Mouse (Mus musculus): ENCODE measurements around the gene Sohlh1. TPM values are rescaled to one million over a fixed set of nuclear protein-coding genes. Genes with fewer than 3 reads are reported as not detected.

Sohlh1 gene
- total RNA-seq (2017) = not detected in 2 replicates

DNA sequence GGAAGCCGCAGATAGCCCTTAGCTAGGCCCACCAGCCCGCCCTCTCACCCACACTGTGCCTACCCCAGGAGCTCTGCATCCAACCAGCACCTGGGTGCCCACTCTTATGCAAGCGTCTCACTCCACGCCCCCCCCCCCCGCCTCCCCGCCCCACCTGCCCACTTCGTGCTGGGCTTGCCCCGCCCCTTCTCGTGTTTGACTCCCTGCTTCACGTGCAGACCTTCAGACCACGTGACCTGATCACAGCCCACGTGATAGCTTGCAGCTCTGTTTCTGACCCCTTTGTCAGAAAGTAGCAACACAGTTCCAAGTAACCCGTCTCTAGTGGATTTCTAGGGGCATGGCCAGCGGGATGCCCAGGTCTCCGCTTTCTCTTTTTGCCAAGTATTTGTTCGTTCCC, at the start of gene Sohlh1:
Gene Sohlh1 (minus strand): TSS at position 23 of the 400 bp plus-strand sequence.
- ATAC-seq (replicated peaks in 1 of 2; ENCODE audit: insufficient read depth in 1 of 2, low FRiP score in 2 of 2, low TSS enrichment in 1 of 2, low read depth in 1 of 2, poor library complexity in 2 of 2, severe bottlenecking in 2 of 2) = no peak

DNA sequence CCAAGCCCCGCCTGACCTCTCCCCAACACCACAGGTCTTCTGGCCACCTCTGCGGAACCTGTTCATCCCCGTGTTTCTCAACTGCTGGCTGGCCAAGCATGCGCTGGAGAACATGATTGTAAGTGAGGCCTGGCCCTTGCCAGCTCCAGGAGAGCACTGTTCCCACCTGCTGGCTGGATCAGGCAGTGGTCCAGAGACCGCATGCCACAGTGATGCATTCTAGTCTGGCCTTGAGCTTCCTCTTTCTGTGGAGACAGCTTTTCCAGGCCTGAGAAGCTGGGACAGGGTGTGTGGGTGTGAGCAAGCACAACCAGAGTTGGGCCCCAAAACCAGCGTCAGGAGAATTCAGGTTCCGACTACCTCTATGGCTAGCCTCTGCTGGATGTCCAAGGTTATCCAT, 45.4 kb upstream of the Sohlh1 start:
- peak; percentile 89 to 93 for ATAC-seq (replicated peaks in 1 of 2; ENCODE audit: insufficient read depth in 1 of 2, low FRiP score in 2 of 2, low TSS enrichment in 1 of 2, low read depth in 1 of 2, poor library complexity in 2 of 2, severe bottlenecking in 2 of 2)

DNA sequence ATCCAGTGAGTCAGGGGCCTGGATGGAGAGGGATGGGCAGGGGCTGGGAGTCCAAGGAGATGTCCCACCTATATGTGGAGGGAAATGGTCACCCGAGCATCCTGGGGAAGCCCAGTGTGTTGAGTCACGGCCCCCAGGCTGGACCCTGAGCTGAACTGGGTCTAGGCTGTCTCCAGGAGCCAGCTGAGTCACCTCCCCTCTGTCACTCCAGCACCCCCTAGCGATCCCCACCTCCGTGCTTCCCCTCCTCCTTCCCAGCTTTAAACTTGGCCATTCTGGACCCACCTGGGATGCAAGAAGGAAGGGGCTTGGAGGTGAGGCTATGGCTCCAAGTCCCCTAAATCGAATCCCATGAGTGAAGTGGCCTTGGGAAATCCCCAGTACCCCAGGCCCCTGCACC, 41.1 kb upstream of the Sohlh1 start:
- no peak for ATAC-seq (replicated peaks in 1 of 2; ENCODE audit: insufficient read depth in 1 of 2, low FRiP score in 2 of 2, low TSS enrichment in 1 of 2, low read depth in 1 of 2, poor library complexity in 2 of 2, severe bottlenecking in 2 of 2)

DNA sequence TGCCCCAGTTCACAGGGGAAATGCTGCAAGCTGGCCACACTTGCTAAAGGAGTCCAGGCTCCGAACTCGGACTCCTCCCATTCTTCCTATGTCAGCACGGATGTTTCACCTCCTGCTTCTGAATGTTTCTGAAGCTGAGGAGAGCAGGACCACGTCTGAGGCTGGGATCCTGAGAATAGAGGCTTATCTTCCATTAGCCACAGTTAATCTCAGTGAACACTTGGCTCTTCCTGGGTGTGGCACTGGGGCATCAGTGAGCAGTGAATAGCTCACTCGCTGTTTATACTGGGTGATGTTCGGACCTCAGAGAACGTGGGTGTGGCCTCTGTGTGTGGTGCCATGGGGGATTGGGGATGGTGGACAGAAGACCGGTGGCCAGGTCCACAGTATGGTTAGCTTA, 40.2 kb upstream of the Sohlh1 start:
- ATAC-seq (replicated peaks in 1 of 2; ENCODE audit: insufficient read depth in 1 of 2, low FRiP score in 2 of 2, low TSS enrichment in 1 of 2, low read depth in 1 of 2, poor library complexity in 2 of 2, severe bottlenecking in 2 of 2) = no peak

DNA sequence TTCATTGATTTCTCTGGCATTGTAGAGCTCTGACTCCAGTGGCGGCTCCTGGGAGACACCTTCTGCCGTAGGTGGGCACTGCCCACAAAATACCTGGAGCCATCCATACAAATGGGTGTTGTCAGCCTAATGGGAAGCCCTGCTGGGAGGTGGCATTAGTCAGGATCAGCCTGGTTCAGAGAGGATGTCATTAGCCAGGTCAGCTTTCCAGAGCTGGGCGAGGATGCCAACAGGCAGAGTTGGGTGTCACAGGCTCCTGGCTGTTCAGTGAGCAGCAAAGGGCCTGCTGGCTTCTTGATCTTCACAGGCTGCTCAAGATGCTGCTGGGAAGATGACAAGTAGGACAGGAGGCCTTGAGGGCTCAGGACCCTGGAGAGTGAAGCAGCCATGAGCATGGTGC, 37.7 kb upstream of the Sohlh1 start:
- no peak for ATAC-seq (replicated peaks in 1 of 2; ENCODE audit: insufficient read depth in 1 of 2, low FRiP score in 2 of 2, low TSS enrichment in 1 of 2, low read depth in 1 of 2, poor library complexity in 2 of 2, severe bottlenecking in 2 of 2)

DNA sequence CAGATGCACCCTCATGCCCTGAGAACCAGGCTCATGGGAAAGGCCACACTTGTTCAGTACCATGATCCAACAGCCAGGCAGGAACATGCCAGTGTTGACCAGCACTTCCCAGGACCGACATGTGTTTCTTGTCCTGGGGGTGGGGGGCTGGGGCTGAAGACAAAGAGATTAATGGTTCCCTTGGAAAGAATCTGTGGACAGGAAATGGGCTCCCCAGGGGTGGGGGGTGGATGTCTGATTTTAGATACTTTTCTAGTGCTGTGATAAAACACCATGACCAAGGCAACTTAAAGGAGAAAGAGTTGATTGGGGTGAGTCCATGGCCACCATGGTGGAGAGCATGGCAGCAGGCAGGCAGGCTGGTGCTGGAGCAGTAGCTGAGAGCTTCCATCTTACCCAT, 35.2 kb upstream of the Sohlh1 start:
- no peak for ATAC-seq (replicated peaks in 1 of 2; ENCODE audit: insufficient read depth in 1 of 2, low FRiP score in 2 of 2, low TSS enrichment in 1 of 2, low read depth in 1 of 2, poor library complexity in 2 of 2, severe bottlenecking in 2 of 2)

DNA sequence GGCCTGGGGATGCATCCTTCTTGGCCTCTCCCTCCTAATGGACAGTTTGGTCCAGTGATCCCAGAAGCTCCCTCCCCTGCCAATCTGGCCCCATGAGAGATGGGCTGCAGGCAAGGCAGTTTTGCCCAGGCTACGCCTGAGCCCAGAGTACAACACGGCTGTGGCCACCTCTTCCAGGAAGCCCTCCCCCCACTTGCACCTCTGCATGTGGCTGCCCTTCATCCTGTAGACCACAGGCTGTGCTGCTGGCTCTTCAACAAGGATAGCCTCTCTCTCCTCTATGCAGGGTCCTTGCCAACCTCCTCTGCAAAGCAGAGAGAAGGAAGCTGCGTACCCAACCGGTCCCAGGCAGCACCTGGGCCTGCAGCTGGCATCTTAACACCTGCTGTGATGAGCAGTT, 32.0 kb upstream of the Sohlh1 start:
- no peak for ATAC-seq (replicated peaks in 1 of 2; ENCODE audit: insufficient read depth in 1 of 2, low FRiP score in 2 of 2, low TSS enrichment in 1 of 2, low read depth in 1 of 2, poor library complexity in 2 of 2, severe bottlenecking in 2 of 2)

DNA sequence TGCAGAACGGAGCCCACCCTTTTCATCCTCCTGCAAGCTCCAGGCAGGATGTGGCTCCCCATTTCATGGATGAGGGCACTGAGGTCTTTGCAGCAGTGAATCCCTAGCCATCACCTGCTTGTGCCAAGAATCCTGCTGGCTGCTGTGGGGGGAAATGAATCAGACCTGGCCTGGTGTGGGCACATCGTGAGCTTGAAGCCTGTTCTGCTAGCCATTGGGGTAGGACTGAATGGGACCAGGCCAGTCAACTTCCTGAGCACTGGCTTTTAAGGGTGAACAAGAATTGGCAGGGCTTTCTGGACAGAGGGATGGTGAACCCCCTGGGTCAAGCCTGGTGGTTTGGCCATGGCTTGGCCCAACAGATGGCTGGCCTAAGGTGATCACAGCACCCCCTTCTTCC, 31.5 kb upstream of the Sohlh1 start:
- no peak for ATAC-seq (replicated peaks in 1 of 2; ENCODE audit: insufficient read depth in 1 of 2, low FRiP score in 2 of 2, low TSS enrichment in 1 of 2, low read depth in 1 of 2, poor library complexity in 2 of 2, severe bottlenecking in 2 of 2)

DNA sequence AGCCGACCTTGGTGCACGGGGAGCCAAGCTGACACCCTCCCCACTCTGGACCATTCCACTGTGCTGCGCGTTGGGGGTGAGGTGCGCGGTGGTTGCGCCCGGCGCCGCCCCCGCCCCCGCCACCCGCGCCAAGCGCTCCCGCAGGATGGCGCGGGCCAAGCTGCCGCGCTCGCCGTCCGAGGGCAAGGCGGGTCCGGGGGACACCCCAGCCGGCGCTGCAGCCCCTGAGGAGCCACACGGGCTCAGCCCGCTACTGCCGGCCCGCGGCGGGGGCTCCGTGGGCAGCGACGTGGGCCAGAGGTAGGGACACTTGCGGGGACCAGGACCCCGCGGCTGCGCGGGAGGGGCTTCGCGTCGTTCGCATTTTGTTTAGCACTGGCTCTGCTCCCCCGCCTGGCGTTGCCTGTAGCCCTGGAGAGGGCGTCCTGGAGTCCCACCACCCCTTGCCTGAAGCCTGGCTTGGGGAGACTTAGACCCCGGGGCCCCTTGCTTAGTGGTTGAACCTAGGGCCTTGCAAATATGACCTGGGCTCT, 30.8 kb upstream of the Sohlh1 start:
- ATAC-seq (replicated peaks in 1 of 2; ENCODE audit: insufficient read depth in 1 of 2, low FRiP score in 2 of 2, low TSS enrichment in 1 of 2, low read depth in 1 of 2, poor library complexity in 2 of 2, severe bottlenecking in 2 of 2) = no peak

DNA sequence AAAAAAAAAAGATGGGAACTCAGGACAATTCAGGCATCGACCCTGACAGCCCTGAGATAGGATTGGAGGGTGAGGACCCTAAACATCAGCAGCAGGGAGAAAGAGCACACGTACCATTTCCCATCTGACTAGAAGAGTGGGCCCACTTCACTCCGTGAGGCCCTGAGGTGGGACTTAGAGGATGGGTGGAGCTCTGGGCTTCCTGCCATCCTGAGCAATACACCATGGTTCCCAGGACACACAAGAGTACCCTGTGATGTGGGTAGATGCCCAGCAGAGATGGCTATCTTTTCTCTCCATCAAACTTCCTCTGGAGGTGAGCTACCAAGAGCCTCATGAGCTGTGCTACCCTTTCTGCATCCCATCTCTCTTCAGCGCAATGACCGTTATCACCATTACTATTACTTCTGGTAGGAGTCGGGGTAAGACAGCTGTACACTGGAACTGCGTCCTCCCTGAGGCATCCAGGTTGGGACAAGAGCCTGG, 30.2 kb upstream of the Sohlh1 start:
- ATAC-seq (replicated peaks in 1 of 2; ENCODE audit: insufficient read depth in 1 of 2, low FRiP score in 2 of 2, low TSS enrichment in 1 of 2, low read depth in 1 of 2, poor library complexity in 2 of 2, severe bottlenecking in 2 of 2) = no peak

DNA sequence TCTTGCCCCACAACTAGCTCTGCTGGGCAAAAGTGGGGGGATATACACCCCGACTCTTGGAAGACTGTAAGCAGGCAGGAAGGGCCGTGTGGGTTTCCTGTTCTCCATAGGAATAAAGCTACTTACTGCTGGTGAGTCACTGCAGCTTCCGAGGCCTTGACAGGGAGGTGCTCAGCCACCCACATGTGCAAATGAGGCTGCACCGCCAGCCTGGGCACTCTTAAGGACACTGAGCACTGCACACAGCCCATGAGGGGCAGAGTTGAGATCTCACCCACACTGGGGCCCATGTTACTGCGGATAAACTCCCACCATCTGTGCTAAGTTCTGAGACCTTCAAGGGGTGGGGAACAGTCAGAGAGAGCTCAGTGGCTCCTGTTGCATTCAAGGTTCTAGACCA, 19.6 kb upstream of the Sohlh1 start:
- no peak for ATAC-seq (replicated peaks in 1 of 2; ENCODE audit: insufficient read depth in 1 of 2, low FRiP score in 2 of 2, low TSS enrichment in 1 of 2, low read depth in 1 of 2, poor library complexity in 2 of 2, severe bottlenecking in 2 of 2)

DNA sequence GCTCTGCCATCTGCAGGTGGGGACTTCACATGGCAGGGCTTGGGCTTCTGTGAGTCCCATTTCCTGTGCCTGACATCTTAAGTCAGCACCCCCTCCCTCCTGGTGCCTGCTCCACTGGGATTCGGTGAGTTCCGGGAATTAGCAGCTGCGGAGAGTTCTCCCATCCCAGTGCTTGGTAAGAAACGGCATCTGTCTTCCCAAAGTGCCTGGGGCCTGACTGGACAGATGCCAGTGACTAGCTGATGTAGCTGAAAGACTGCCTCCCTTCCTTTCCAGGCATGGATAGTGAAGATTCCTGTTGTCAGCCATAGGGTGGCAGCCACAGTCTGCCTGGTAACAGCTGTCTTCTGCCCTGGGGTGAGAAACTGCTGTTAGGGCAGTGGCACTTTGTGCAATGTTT, 18.4 kb upstream of the Sohlh1 start:
- no peak for ATAC-seq (replicated peaks in 1 of 2; ENCODE audit: insufficient read depth in 1 of 2, low FRiP score in 2 of 2, low TSS enrichment in 1 of 2, low read depth in 1 of 2, poor library complexity in 2 of 2, severe bottlenecking in 2 of 2)

DNA sequence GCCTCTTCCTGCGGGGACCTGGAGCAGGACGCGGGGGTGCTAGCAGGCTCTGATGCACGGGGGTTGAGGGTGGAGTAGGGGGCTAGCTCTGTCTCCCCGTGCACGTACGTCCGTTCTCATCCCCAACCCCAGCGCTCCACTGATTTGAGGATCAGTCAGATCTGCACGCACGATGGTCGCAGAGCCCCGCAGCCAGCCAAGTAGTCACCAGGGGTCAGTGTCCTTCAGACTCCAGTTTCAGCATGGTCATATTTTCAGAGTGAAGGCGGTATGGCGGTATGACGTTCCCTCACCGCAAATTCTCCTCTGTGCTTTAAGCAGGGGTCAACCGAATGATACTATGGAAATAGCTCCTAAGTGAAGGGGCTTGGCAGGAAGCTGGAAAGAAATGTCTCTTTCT, 17.2 kb upstream of the Sohlh1 start:
- no peak for ATAC-seq (replicated peaks in 1 of 2; ENCODE audit: insufficient read depth in 1 of 2, low FRiP score in 2 of 2, low TSS enrichment in 1 of 2, low read depth in 1 of 2, poor library complexity in 2 of 2, severe bottlenecking in 2 of 2)

DNA sequence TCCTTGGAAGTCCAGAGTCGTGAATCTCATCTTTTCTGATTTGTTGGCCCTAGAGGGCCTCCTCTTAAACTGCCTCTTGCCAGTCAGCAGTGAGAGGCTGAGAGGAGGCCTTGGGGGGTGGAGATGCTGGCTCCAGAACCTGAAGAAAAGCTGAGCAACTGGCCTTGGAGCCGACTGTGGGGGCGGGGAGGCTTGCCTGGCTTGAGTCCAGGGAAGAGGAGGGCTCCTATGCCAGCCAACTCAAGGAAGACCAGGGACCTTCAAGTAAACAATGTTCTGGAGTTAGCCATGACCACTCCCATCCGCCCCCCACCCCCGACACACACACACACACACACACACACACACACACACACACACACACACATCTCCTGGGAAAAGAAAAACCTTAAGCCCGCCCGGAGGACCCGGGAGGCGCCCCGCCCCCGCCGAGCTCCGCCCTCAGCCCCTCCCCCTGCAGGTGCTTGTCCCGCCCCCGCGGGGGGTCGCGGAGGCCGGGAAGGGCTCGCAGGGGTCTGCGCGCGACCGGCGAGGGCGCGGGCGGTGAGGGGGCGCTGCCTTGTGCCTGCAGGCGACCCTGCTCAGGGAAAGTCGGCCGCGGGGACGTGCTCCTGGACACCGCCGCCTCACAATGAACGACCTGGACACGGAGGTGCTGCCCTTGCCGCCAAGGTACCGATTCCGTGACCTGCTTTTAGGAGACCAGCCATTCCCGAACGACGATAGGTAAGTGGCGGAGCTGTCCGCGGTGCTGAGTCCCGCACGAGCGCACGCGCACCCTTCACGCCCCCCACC, 16.5 kb upstream of the Sohlh1 start, which contains the start of gene Kcnt1:
Gene Kcnt1 (plus strand): TSS at position 398 of the 795 bp plus-strand sequence.
- ATAC-seq (replicated peaks in 1 of 2; ENCODE audit: insufficient read depth in 1 of 2, low FRiP score in 2 of 2, low TSS enrichment in 1 of 2, low read depth in 1 of 2, poor library complexity in 2 of 2, severe bottlenecking in 2 of 2) = peak in 1 of 2 experiments; percentile 44; a peak in 1 of 4 replicates

DNA sequence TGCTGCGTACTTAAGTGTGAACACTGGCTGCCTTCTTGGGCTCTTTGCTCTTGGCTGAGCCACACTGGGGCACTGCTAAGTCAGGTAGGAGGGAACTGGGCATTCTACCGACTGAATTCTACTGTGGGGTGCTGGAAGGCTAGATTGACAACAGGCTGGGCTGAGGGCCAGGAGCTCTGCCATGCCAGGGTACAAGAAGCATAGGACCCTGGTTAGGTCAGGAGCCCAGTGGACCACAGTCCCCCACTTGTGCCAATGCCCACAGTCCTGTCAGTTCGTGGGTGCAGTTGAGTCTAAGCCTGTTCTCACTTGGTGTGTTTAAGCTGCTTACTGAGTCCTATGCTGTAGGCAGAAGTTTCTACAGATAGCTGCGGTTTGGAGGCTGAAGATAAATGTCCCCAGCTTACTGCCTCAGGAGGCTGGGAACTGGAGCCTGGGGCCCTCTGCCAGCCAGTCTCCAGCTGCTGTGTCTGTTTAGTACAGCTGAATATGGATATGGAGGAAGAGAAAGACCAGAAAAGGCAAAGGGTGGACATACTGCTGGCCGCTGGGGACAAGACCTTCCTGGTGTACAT, 15.7 kb upstream of the Sohlh1 start:
- ATAC-seq (replicated peaks in 1 of 2; ENCODE audit: insufficient read depth in 1 of 2, low FRiP score in 2 of 2, low TSS enrichment in 1 of 2, low read depth in 1 of 2, poor library complexity in 2 of 2, severe bottlenecking in 2 of 2) = no peak

DNA sequence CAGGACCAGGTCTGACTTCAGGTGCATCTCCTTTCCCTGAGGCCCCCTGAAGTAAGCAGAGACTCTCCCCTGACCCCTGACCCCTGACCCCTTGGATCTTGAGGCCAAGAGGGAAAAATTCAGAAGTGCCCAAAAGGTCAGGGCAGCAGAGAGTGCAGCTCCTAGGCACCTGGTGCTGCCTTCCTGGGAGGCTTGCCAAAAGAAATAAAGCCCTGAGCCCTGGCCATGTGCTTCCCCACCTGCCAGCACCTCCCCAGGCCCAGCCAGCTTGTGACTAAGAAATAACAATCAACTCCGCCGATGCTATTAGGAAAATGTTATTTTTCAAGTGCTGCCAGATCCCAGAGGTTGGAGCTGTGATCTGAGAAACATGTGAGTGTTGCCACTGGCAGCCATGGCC, 15.0 kb upstream of the Sohlh1 start:
- no peak for ATAC-seq (replicated peaks in 1 of 2; ENCODE audit: insufficient read depth in 1 of 2, low FRiP score in 2 of 2, low TSS enrichment in 1 of 2, low read depth in 1 of 2, poor library complexity in 2 of 2, severe bottlenecking in 2 of 2)

DNA sequence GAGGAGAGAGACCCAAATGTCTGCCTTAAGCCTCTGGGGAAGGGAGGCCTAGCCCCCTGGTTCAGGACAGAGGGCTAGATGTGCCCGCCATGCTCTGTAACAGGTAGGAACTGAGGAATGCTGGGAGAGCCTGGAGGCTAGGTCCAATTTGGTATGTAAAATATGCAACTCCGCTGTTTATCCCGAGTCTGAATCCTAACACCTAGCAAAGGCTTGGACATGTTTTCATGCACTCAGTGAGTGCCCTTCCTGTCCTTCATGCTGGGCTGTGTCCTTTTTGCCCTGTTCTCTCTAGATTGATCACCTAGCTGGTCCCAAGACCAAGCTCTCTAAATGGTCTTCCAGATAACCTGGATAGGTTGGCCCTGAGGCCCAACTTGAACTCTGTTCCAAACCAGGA, 12.8 kb upstream of the Sohlh1 start:
- ATAC-seq (replicated peaks in 1 of 2; ENCODE audit: insufficient read depth in 1 of 2, low FRiP score in 2 of 2, low TSS enrichment in 1 of 2, low read depth in 1 of 2, poor library complexity in 2 of 2, severe bottlenecking in 2 of 2) = no peak

DNA sequence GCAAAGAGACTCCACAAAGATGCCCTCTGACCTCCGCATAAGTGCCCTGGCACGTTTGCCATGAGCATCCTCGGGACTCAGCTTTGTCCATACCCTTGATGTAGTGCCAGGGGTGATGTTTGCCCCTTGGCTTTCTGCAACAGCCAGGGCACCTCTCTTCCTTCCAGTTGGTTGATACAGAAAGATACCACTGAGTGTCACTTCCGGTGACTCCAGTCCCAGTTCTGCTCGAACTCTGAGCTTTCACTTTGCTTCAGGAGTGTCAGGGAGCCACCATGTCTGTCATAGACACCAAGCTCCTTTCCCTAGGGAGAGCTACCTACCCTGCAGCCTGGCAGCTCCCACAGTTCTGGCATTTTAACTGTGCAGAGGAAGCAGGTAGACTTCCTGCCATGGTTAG, 7.0 kb upstream of the Sohlh1 start:
- ATAC-seq (replicated peaks in 1 of 2; ENCODE audit: insufficient read depth in 1 of 2, low FRiP score in 2 of 2, low TSS enrichment in 1 of 2, low read depth in 1 of 2, poor library complexity in 2 of 2, severe bottlenecking in 2 of 2) = no peak

DNA sequence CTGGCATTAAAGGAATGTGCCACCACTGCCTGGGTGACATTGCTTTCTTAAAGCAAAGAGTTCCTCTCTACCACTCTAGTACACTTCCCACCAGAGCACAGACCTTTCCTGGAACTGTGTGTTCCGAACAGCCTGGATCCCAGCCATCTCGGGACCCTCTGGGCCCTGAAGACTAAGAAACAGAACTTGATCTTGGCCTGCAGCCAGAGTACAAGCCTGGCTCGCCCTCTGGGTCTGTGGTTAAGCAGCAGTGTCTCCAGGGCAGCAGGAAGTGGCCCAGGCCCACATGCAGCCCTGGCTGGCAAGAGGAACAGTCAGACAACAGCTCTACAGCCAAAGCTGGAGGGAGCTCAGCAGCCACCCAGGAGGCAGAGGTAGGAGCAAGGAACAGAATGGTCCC, 5.6 kb upstream of the Sohlh1 start:
- ATAC-seq (replicated peaks in 1 of 2; ENCODE audit: insufficient read depth in 1 of 2, low FRiP score in 2 of 2, low TSS enrichment in 1 of 2, low read depth in 1 of 2, poor library complexity in 2 of 2, severe bottlenecking in 2 of 2) = peak; percentile 87 to 90
